ENCODE assay signal across 16 mouse cellular contexts in genomic region chr8:109249256-109249655, GRCm38 (mm10).
A peak's percentile ranks its signal among the peaks of the same experiment; 100 is the strongest.
DNase-seq lines count a peak whose midpoint lies in the region; ATAC-seq and TF ChIP-seq lines count a peak whose summit lies in the region.
"Had no signal": no experiment of that assay in that cellular context is flagged by ENCODE, and none has a peak within 500 bp of the region (broad histone marks: within the 10 kb centered on the region; RNA-seq: fewer than 3 reads in every experiment).

No protein-coding gene starts in this region.

- H3K4me3 ChIP-seq in layer of hippocampus, adult 2 months: peak overlapping the region; percentile 44
- H3K4me3 ChIP-seq in cortical plate, adult 2 months (ENCODE audit: insufficient read depth, low read length): peak overlapping the region; percentile 45
- H3K4me3 ChIP-seq in forebrain, embryonic 15.5 days: peak overlapping the region; percentile 46
- peak overlapping the region; percentile 43 for H3K4me3 ChIP-seq in midbrain, postnatal 0 days (ENCODE audit: low read depth, low read length)
- H3K4me3 ChIP-seq: embryonic facial prominence, embryonic 12.5 days; myocyte had no signal

- TF ChIP-seq POLR2A in cortical plate, adult 2 months (IDR thresholded peaks at IDR 0.05; ENCODE audit: extremely low read depth, insufficient read depth, low read length): no peak

- H3K36me3 ChIP-seq in forebrain, embryonic 15.5 days: no peaks in the 10 kb centered on the region
- no peaks in the 10 kb centered on the region for H3K36me3 ChIP-seq in midbrain, postnatal 0 days (ENCODE audit: insufficient read depth, low read length)
- H3K36me3 ChIP-seq: embryonic facial prominence, embryonic 12.5 days had no signal

- peak overlapping the region; percentile 63 for H3K9ac ChIP-seq in forebrain, embryonic 15.5 days (replicated peaks)
- peak overlapping the region; percentile 67 for H3K9ac ChIP-seq in midbrain, postnatal 0 days (replicated peaks; ENCODE audit: low read length, poor library complexity, severe bottlenecking)
- H3K9ac ChIP-seq: embryonic facial prominence, embryonic 12.5 days; lung, embryonic 14.5 days had no signal

- H3K4me2 ChIP-seq in forebrain, embryonic 15.5 days (replicated peaks): peak overlapping the region; percentile 49
- H3K4me2 ChIP-seq in midbrain, postnatal 0 days (ENCODE audit: low read depth, low read length, poor library complexity, severe bottlenecking): peak overlapping the region; percentile 60
- H3K4me2 ChIP-seq: embryonic facial prominence, embryonic 12.5 days; heart, embryonic 11.5 days; lung, embryonic 14.5 days had no signal

- no peaks in the 10 kb centered on the region for H3K9me3 ChIP-seq in forebrain, embryonic 15.5 days
- H3K9me3 ChIP-seq in midbrain, postnatal 0 days (ENCODE audit: low read length): no peaks in the 10 kb centered on the region
- H3K9me3 ChIP-seq: embryonic facial prominence, embryonic 12.5 days had no signal

- no peaks in the 10 kb centered on the region for H3K4me1 ChIP-seq in cortical plate, adult 2 months (ENCODE audit: control insufficient read depth, insufficient read depth, low read length)
- peaks cover 67% of the 10 kb centered on the region for H3K4me1 ChIP-seq in forebrain, embryonic 15.5 days
- no peaks in the 10 kb centered on the region for H3K4me1 ChIP-seq in midbrain, postnatal 0 days (ENCODE audit: insufficient read depth, low read length)
- H3K4me1 ChIP-seq: embryonic facial prominence, embryonic 12.5 days had no signal

- H3K27me3 ChIP-seq in forebrain, embryonic 15.5 days: 0 out of 2 replicates have a peak, but pooled peaks cover 4% of the 10 kb centered on the region
- H3K27me3 ChIP-seq in midbrain, postnatal 0 days (ENCODE audit: insufficient read depth, low read length): no peaks in the 10 kb centered on the region
- H3K27me3 ChIP-seq: CH12.LX; embryonic facial prominence, embryonic 12.5 days had no signal

- no peak for ATAC-seq in forebrain, embryonic 15.5 days (replicated peaks)
- ATAC-seq in midbrain, postnatal 0 days (ENCODE audit: low FRiP score): no peak

- peak overlapping the region; percentile 59 for H3K27ac ChIP-seq in layer of hippocampus, adult 2 months
- H3K27ac ChIP-seq in cortical plate, adult 2 months (ENCODE audit: insufficient read depth, low read length): no peak overlapping the region
- H3K27ac ChIP-seq in forebrain, embryonic 15.5 days (replicated peaks): peak overlapping the region; percentile 88
- peak overlapping the region; percentile 78 for H3K27ac ChIP-seq in midbrain, postnatal 0 days (ENCODE audit: low read depth, low read length)
- H3K27ac ChIP-seq: embryonic facial prominence, embryonic 12.5 days had no signal

- no peak for TF ChIP-seq CTCF in layer of hippocampus, adult 2 months (conservative IDR thresholded peaks at IDR 0.05)
- TF ChIP-seq CTCF in cortical plate, adult 2 months (IDR thresholded peaks at IDR 0.05; ENCODE audit: extremely low read depth, insufficient read depth, low read length): no peak
- TF ChIP-seq CTCF in midbrain, postnatal 0 days (IDR thresholded peaks at IDR 0.05): no peak

- peak in 1 of 2 experiments; percentile 1 for DNase-seq in layer of hippocampus, adult 2 months (ENCODE audit: low spot score in 2 of 2)
- DNase-seq in layer of hippocampus, postnatal 25 days (ENCODE audit: extremely low spot score in 1 of 2, low spot score in 1 of 2): no peak
- peak; percentile 42 for DNase-seq in midbrain, postnatal 0 days (ENCODE audit: low spot score)
- DNase-seq in embryo, embryonic 10 days (ENCODE audit: low spot score): no peak
- no peak for DNase-seq in ovary, postnatal 36 days (ENCODE audit: low spot score)
- DNase-seq: cerebellum, adult 9-10 months; gastrocnemius, postnatal 14 days; heart, postnatal 4 days; kidney, adult 2 months; lung, embryonic 14.5 days had no signal

- WGBS in forebrain, embryonic 15.5 days: 9% methylated on average over 12 of the region's 12 CpGs
- 31% methylated on average over 12 of the region's 12 CpGs for WGBS in midbrain, postnatal 0 days
